Mouse (Mus musculus) c-Kit-positive CD71-positive TER-119-negative erythroid progenitor cells, embryonic 14.5 days (primary cell): Measurements from ENCODE around the gene Gabarapl1.
A peak's percentile ranks its signal among the peaks of the same experiment; 100 is the strongest.
"Not testable (repeated sequence)": the region's sequence is repeated elsewhere in the genome, so short reads cannot be mapped to it uniquely, and the experiment has no call there.

Experiments used
- DNase-seq: peaks from one replicate; pipeline ENCODE4 v3.0.0-alpha.2; 2013; ENCODE audit warnings: low read depth

The Gabarapl1 gene

GRCm38 (mm10) chr6:129532942-129533860, at the start of gene Gabarapl1:
Gene Gabarapl1 (plus strand): TSS chr6:129533160.
- peak; percentile 62 for DNase-seq

DNA sequence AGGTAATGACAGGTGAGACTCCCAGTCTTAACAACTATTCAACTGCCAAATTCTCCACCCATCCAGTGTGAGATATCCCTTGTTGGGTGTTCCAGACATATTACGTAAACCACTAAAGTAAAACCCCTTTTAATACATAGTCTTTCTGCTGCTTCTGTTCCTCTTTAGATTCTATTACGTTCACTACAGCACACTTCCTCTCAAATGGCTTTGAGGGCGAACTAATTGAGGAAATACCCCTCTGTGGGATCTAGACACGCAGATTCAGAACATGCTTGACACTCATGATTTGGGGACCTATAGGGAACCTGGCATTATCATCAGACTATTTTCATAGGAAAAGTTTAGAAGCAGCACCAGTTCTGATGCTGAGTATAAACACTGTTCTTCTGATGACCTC, 38.0 kb upstream of the Gabarapl1 start:
- DNase-seq: no peak

DNA sequence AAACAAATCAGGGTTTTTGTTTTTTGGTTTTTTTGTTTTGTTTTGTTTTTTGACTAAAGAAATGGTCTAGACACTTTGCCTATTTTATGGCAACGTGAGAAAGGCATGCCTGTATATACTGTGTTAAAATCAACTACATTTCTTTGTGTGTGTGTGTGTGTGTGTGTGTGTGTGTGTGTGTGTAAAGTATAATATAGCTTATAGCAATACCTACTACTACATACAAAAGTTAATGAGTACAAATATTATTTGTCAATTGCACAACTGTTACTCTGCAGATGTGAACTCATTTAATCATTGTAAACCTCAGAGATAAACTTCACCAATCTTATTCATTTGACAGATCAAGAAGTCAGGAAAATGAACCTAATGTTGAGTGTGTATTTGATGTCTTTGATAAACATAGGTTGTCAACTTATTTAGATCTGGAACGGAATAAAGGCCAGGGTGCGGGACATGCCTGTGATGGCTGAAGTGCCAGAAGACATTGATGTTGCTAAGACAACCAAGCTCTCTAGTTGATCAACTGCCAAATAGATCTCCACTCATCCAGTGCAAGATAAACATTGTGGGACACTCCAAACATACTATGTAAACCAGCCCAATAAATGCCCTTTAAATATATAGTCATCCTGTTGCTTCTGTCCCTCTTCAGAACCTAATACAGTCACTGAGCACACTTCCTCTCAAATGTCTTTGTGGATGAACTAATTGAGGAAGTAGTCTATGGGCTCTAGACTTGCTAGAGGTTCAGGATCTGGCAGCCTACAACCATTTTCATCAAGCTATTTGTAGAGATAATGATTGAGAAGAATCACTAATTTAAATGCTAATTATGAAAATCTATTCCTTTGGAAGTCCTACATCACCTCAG, 35.4 kb upstream of the Gabarapl1 start:
- no peak for DNase-seq

GRCm38 (mm10) chr6:129499516-129499915, 33.4 kb upstream of the Gabarapl1 start:
- not testable (repeated sequence) for DNase-seq

- no peak for DNase-seq
Observed at GRCm38 (mm10) chr6:129503471-129503870, 29.5 kb upstream of the Gabarapl1 start.

DNA sequence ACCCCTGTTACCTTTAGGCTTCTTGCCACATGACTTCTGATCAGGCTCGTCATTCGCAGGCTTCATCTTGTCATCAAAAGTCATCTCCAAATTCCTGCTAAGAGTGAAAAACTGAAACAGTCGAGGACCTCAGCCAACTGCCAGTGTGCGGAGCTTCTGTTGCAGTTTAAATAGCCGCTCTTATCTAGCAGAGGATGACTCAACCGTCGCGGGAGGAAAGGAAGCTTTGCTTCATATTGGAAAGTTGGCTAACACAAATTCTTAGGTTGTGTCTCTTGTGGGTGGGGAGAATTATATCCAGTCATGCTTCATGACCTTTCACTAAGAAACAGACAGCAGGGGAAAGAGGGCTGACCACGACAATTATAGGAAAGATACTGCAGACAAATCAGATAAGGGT, 25.9 kb upstream of the Gabarapl1 start, which contains the start of gene Olr1:
Gene Olr1 (minus strand): TSS at position 142 of the 400 bp plus-strand sequence.
- DNase-seq: no peak

- no peak for DNase-seq
Observed at GRCm38 (mm10) chr6:129510120-129510911, 22.6 kb upstream of the Gabarapl1 start.

DNA sequence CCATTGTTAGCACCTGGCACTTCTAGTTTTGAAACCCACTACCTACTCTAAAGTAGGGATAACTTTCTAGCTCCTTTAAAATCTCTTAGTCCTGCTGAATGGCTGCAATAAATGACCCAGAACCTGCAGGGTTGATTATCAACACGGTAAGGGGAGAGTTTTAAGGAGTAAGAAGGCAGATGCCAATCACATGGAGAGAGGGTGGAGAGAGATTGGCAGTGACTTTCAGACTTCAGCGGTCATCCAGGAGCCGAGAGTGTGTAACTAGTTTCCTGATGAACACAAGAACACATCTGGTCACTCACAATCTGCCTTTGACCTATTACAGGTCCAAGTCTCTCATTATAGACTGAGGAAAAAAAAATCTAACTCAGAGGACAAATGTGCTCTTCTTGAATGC, 20.6 kb upstream of the Gabarapl1 start, which contains the start of gene Tmem52b:
Gene Tmem52b (plus strand): TSS at position 189 of the 400 bp plus-strand sequence.
- no peak for DNase-seq

GRCm38 (mm10) chr6:129512868-129513267, 20.1 kb upstream of the Gabarapl1 start:
- no peak for DNase-seq

- DNase-seq: no peak
Observed at GRCm38 (mm10) chr6:129513409-129513808, 19.6 kb upstream of the Gabarapl1 start.

DNA sequence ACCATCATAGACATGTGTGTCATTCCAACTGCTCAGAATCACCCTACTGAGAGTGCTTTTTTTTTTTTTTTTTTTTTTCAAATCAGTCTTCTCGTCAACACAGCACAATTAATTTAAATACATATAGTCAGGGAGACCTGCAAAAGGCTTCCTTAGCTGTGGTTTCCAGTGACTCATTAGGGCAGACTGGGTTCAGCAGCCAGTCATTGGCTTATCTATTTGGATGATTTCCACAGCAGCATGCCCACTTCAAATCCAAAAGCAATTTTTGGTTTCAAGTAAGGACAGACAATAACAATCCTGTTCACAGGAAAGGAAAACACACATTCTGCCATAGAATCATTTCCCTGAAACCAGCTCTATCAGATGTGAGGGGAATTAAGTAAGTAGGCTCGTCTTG, 18.6 kb upstream of the Gabarapl1 start:
- DNase-seq: no peak

- no peak for DNase-seq
Observed at GRCm38 (mm10) chr6:129515068-129515467, 17.9 kb upstream of the Gabarapl1 start.

DNA sequence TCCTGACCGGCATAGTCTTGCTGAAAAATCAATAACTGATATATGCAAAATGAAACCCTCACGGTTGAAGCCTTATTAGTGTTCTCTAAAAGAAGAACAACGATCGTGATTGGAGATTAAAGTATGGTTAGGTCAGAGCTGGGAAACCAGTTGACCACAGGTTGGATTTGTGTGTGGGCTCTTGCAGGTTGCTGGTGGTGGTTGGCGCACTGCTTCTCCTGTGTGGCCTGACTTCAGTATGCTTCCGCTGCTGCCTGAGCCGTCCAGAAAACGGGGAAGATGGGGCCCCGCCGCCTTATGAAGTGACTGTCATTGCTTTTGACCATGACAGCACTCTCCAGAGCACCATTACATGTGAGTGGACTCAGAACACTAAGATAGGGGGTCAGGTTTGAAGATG, 16.6 kb upstream of the Gabarapl1 start:
- DNase-seq: no peak

GRCm38 (mm10) chr6:129517752-129518408, 15.1 kb upstream of the Gabarapl1 start:
- no peak for DNase-seq

- DNase-seq: no peak
Observed at GRCm38 (mm10) chr6:129526069-129526468, 6.9 kb upstream of the Gabarapl1 start.

DNA sequence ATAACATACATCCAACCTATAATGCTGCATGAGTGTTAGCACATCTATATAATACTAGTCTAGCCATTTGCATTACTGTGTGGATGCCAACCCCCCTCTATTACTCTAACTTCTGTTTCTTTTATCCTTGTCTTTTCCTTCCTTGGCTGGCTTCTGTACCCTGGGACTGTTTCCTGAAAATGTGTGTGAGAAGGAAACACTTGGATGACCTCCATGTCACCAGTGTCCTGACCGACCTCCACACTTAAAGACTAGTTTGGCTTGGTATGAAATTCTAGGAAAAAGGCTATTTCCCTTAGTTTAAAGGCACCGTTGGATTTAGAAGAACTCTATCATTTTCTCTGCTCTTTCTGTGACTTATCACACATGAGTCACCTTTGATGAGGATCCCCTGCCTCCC, 5.5 kb upstream of the Gabarapl1 start:
- no peak for DNase-seq

DNA sequence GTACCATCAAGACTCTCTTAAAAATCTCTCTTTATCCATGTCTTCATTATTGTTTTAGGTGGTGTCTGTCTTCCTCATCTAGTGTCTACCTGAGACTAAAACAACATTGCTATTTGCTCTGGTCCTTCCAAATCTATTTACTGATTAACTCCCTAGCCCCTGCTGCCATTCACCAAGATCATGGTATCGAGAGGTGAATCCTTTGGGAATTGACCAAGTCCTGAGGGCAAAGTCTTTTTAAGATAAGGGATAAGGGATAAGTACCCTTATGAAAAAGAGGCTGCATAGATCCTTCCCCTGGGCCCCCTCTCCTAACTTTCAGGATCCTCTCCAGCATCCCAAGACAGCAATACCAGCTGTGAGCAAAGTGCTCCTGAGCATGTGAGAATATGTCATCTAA, 3.4 kb upstream of the Gabarapl1 start:
- no peak for DNase-seq

DNA sequence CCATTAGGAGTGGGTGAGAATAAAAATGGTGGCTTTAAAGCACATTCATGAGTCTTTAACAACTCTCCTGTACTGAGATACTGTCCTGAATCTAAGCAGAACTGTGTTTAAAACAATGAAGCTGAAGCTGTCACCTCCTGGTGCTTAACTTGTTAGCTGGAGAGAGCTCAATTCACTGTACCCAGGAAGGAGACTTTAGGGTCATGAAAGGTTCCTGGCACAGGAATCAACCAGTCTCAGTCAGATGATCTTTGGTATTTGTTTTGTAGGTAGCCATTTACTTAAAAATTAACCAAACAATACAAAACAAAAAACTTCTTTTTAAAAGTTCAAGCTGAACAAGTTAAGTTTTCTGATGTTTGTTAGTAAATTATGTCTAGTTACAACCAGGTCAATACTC, 2.7 kb upstream of the Gabarapl1 start:
- DNase-seq: no peak

GRCm38 (mm10) chr6:129532556-129532941, 411 bp upstream of the Gabarapl1 start:
- DNase-seq: no peak

- peak; percentile 20 for DNase-seq
Observed at GRCm38 (mm10) chr6:129534057-129534456, 1.1 kb downstream of the Gabarapl1 start.

GRCm38 (mm10) chr6:129534627-129535190, 1.7 kb downstream of the Gabarapl1 start:
- no peak for DNase-seq
